Mouse (Mus musculus) limb, embryonic 15.5 days (tissue): ENCODE data around the gene Hist1h2ac. TPM values are rescaled to one million over a fixed set of nuclear protein-coding genes. Genes with fewer than 3 reads are reported as not detected.
"Not testable (repeated sequence)": the region's sequence is repeated elsewhere in the genome, so short reads cannot be mapped to it uniquely, and the experiment has no call there.

Source experiments
- ATAC-seq: fragments of 200-750 bp; cut with Nextera tagmentation; 2 replicates; pipeline ENCODE4 v1.8.0; 2017; ENCODE audit warnings: low read depth, moderate TSS enrichment; ENCODE audit not compliant: insufficient number of reproducible peaks, low FRiP score, low TSS enrichment
- H3K27ac ChIP-seq: fragments of 300-500 bp; sonication (generic); 2 replicates; pipeline ENCODE4 v1.5.1; 2015; ENCODE audit warnings: moderate library complexity, mild to moderate bottlenecking, inconsistent platforms
- H3K27me3 ChIP-seq: fragments of 300-500 bp; sonication (generic); 2 replicates; pipeline ENCODE4 v1.6.1; 2015; ENCODE audit warnings: inconsistent platforms
- H3K36me3 ChIP-seq: fragments of 300-500 bp; sonication (generic); 2 replicates; pipeline ENCODE4 v1.6.1; 2015; ENCODE audit warnings: inconsistent platforms
- H3K4me1 ChIP-seq: fragments of 300-500 bp; sonication (generic); 2 replicates; pipeline ENCODE4 v1.6.1; 2015; ENCODE audit warnings: inconsistent platforms
- H3K4me2 ChIP-seq: fragments of 300-500 bp; sonication (generic); 2 replicates; pipeline ENCODE4 v1.6.1; 2015; ENCODE audit warnings: mild to moderate bottlenecking, inconsistent platforms
- H3K4me3 ChIP-seq: fragments of 300-500 bp; sonication (generic); 2 replicates; pipeline ENCODE4 v1.5.1; 2015; ENCODE audit warnings: mild to moderate bottlenecking, inconsistent platforms
- H3K9ac ChIP-seq: fragments of 300-500 bp; sonication (generic); 2 replicates; pipeline ENCODE4 v1.6.1; 2015; ENCODE audit warnings: inconsistent platforms
- H3K9me3 ChIP-seq: fragments of 300-500 bp; sonication (generic); 2 replicates; pipeline ENCODE4 v1.6.1; 2016; ENCODE audit warnings: inconsistent platforms
- WGBS: fragments of 180-500 bp; shearing (Covaris S2); methylation state at CpG from one replicate; pipeline ENCODE4 v1.1.7; 2015; 5-methylcytosine and 5-hydroxymethylcytosine counted together
- microRNA-seq: library from miRNA; unstranded; fragments of <30 nt; microRNA quantifications from one replicate; pipeline ENCODE4, GENCODE M21; 2016
- polyA plus RNA-seq: library from polyadenylated mRNA; unstranded; fragments of >200 nt; fragmentation: Nextera tagmentation; extraction: Ambion mirVana; gene quantifications from 2 replicates; pipeline ENCODE4 v1.2.1, GENCODE M21; 2015

Hist1h2ac gene
- polyA plus RNA-seq, 1 experiment from 2014 or later, result 0.78 TPM

- Histone ChIP-seq H3K36me3 (no peaks in the 10 kb centered on the region), H3K9ac (peak overlapping the region; percentile 40), H3K9me3 (no peaks in the 10 kb centered on the region), H3K4me3 (peak overlapping the region; percentile 46), H3K4me1 (peaks cover 3% of the 10 kb centered on the region; the same call in 1 of the 2 replicates), H3K4me2 (peak overlapping the region; percentile 63), H3K27ac (peak overlapping the region; percentile 97), H3K27me3 (no peaks in the 10 kb centered on the region)
- no peak for ATAC-seq
- WGBS, result 5% methylated on average over 15 of the region's 15 CpGs
Measured at GRCm38 (mm10) chr13:23685121-23685861, 1.5 kb upstream of the Hist1h2ac start.

GRCm38 (mm10) chr13:23684295-23684945 is 672 bp upstream of the Hist1h2ac start:
- 0% methylated on average over 20 of the region's 37 CpGs for WGBS
- Histone ChIP-seq H3K27ac (peak overlapping the region; percentile 97), H3K4me2 (peak overlapping the region; percentile 63), H3K4me3 (peak overlapping the region; percentile 46), H3K9ac (peak overlapping the region; percentile 40)
- not testable (repeated sequence) for H3K36me3 ChIP-seq, H3K4me1 ChIP-seq, H3K27me3 ChIP-seq, H3K9me3 ChIP-seq
- ATAC-seq, result 0 out of 2 replicates have a peak, but pooled peaks have one; percentile 4

GRCm38 (mm10) chr13:23682947-23683754 is 597 bp downstream of the Hist1h2ac start:
- H3K4me1 ChIP-seq, H3K36me3 ChIP-seq, H3K9me3 ChIP-seq, H3K27me3 ChIP-seq, ATAC-seq: not testable (repeated sequence)
- H3K9ac ChIP-seq, result peak overlapping the region; percentile 15
- WGBS, result 10% methylated on average over 14 of the region's 30 CpGs
- H3K4me3 ChIP-seq, result peak overlapping the region; percentile 46
- peak overlapping the region; percentile 54 for H3K4me2 ChIP-seq
- H3K27ac ChIP-seq, result peak overlapping the region; percentile 92

GRCm38 (mm10) chr13:23682623-23682946 is 1.2 kb downstream of the Hist1h2ac start:
- 35% methylated on average over 1 of the region's 1 CpGs for WGBS
- Histone ChIP-seq H3K4me3 (peak overlapping the region; percentile 46), H3K9ac (peak overlapping the region; percentile 15), H3K36me3 (no peaks in the 10 kb centered on the region), H3K4me2 (peak overlapping the region; percentile 54), H3K27me3 (no peaks in the 10 kb centered on the region), H3K9me3 (no peaks in the 10 kb centered on the region), H3K4me1 (peaks cover 3% of the 10 kb centered on the region; the same call in 1 of the 2 replicates), H3K27ac (peak overlapping the region; percentile 92)
- no peak for ATAC-seq

- 84% methylated on average over 6 of the region's 6 CpGs for WGBS
Measured at GRCm38 (mm10) chr13:23681990-23682582, 1.7 kb downstream of the Hist1h2ac start.

GRCm38 (mm10) chr13:23662536-23662935 is 21.2 kb downstream of the Hist1h2ac start:
- Histone ChIP-seq H3K4me3 (no peak overlapping the region), H3K4me2 (no peak overlapping the region), H3K9ac (no peak overlapping the region), H3K27ac (no peak overlapping the region), H3K36me3 (no peaks in the 10 kb centered on the region), H3K4me1 (no peaks in the 10 kb centered on the region), H3K9me3 (no peaks in the 10 kb centered on the region), H3K27me3 (no peaks in the 10 kb centered on the region)
- WGBS, result 86% methylated on average over 3 of the region's 3 CpGs
- no peak for ATAC-seq

More at GRCm38 (mm10) chr13:23681990-23682582, 1.7 kb downstream of the Hist1h2ac start:
- Histone ChIP-seq H3K36me3 (no peaks in the 10 kb centered on the region), H3K4me3 (no peak overlapping the region), H3K4me1 (peaks cover 3% of the 10 kb centered on the region; the same call in 1 of the 2 replicates), H3K27me3 (no peaks in the 10 kb centered on the region), H3K9me3 (no peaks in the 10 kb centered on the region), H3K9ac (no peak overlapping the region), H3K27ac (no peak overlapping the region), H3K4me2 (no peak overlapping the region)
- ATAC-seq, result no peak

- Histone ChIP-seq H3K27me3 (no peaks in the 10 kb centered on the region), H3K27ac (no peak overlapping the region), H3K4me3 (no peak overlapping the region), H3K4me1 (no peaks in the 10 kb centered on the region), H3K9me3 (no peaks in the 10 kb centered on the region), H3K9ac (no peak overlapping the region), H3K36me3 (no peaks in the 10 kb centered on the region), H3K4me2 (no peak overlapping the region)
- 69% methylated on average over 6 of the region's 6 CpGs for WGBS
- ATAC-seq, result no peak
Measured at GRCm38 (mm10) chr13:23659636-23660366, 23.9 kb downstream of the Hist1h2ac start.

Small RNAs within 50 kb of the gene (microRNA-seq; reads per million reads assigned to microRNA genes)
- gene Gm44350, result not detected

Other genes with a start within 250 kb of the Hist1h2ac start
- 0.18 and 0.22 TPM in 2 replicates for gene Btn1a1, start 218.0 kb downstream of the Hist1h2ac start, polyA plus RNA-seq
- 0.61 and 0.67 TPM in 2 replicates for gene Btn2a2, start 195.1 kb downstream of the Hist1h2ac start, polyA plus RNA-seq
- 4.8 and 6.3 TPM in 2 replicates for gene Hist1h4h, start 152.9 kb downstream of the Hist1h2ac start, polyA plus RNA-seq
- gene Hist1h2af, start 150.0 kb downstream of the Hist1h2ac start, polyA plus RNA-seq, result 4.1 and 7.5 TPM in 2 replicates
- 3.4 and 5.4 TPM in 2 replicates for gene Hist1h3g, start 148.5 kb downstream of the Hist1h2ac start, polyA plus RNA-seq
- gene Hist1h2bh, start 140.6 kb downstream of the Hist1h2ac start, polyA plus RNA-seq, result 0.77 and 0.83 TPM in 2 replicates
- 1.1 TPM in 1 of 2 replicates, not detected in the other for gene Hist1h3f, start 139.9 kb downstream of the Hist1h2ac start, polyA plus RNA-seq
- 0.65 and 0.95 TPM in 2 replicates for gene Hist1h4f, start 132.3 kb downstream of the Hist1h2ac start, polyA plus RNA-seq
- 0.32 and 0.51 TPM in 2 replicates for gene Hist1h1d, start 130.7 kb downstream of the Hist1h2ac start, polyA plus RNA-seq
- 2.1 and 4.8 TPM in 2 replicates for gene Hist1h3e, start 121.6 kb downstream of the Hist1h2ac start, polyA plus RNA-seq
- 68.7 and 88.5 TPM in 2 replicates for gene Hist1h2ae, start 112.7 kb downstream of the Hist1h2ac start, polyA plus RNA-seq
- gene Hist1h2bg, start 112.6 kb downstream of the Hist1h2ac start, polyA plus RNA-seq, result 5.5 and 6.0 TPM in 2 replicates
- gene Hist1h2bf, start 109.8 kb downstream of the Hist1h2ac start, polyA plus RNA-seq, result 2.9 and 5.8 TPM in 2 replicates
- gene Hist1h2ad, start 109.6 kb downstream of the Hist1h2ac start, polyA plus RNA-seq, result 0.89 and 2.3 TPM in 2 replicates
- gene Hist1h3d, start 108.2 kb downstream of the Hist1h2ac start, polyA plus RNA-seq, result 5.8 and 6.5 TPM in 2 replicates
- gene Hist1h4d, start 102.3 kb downstream of the Hist1h2ac start, polyA plus RNA-seq, result 75.2 and 108 TPM in 2 replicates
- gene Hist1h2be, start 62.8 kb downstream of the Hist1h2ac start, polyA plus RNA-seq, result 1.9 and 2.1 TPM in 2 replicates
- 17.2 and 18.2 TPM in 2 replicates for gene Hist1h1e, start 61.4 kb downstream of the Hist1h2ac start, polyA plus RNA-seq
- gene Hist1h2bc, start 251 bp upstream of the Hist1h2ac start, polyA plus RNA-seq, result 47.2 and 57.0 TPM in 2 replicates
- 0.20 TPM in 1 of 2 replicates, not detected in the other for gene Hist1h1t, start 11.9 kb upstream of the Hist1h2ac start, polyA plus RNA-seq
- 3.2 and 4.0 TPM in 2 replicates for gene Hist1h4c, start 14.5 kb upstream of the Hist1h2ac start, polyA plus RNA-seq
- gene Hfe, start 26.9 kb upstream of the Hist1h2ac start, polyA plus RNA-seq, result 7.3 and 10.3 TPM in 2 replicates
- gene Hist1h1c, start 54.9 kb upstream of the Hist1h2ac start, polyA plus RNA-seq, result 28.0 and 31.1 TPM in 2 replicates
- 5.8 and 6.6 TPM in 2 replicates for gene Hist1h3c, start 61.7 kb upstream of the Hist1h2ac start, polyA plus RNA-seq
- gene Hist1h2bb, start 62.8 kb upstream of the Hist1h2ac start, polyA plus RNA-seq, result 2.0 and 2.1 TPM in 2 replicates
- gene Hist1h2ab, start 67.2 kb upstream of the Hist1h2ac start, polyA plus RNA-seq, result 23.3 and 37.2 TPM in 2 replicates
- gene Hist1h3b, start 68.3 kb upstream of the Hist1h2ac start, polyA plus RNA-seq, result 4.0 and 12.0 TPM in 2 replicates
- gene Hist1h4b, start 73.1 kb upstream of the Hist1h2ac start, polyA plus RNA-seq, result 4.1 and 4.5 TPM in 2 replicates
- gene Hist1h4a, start 77.3 kb upstream of the Hist1h2ac start, polyA plus RNA-seq, result 0.33 and 0.60 TPM in 2 replicates
- 3.1 and 7.2 TPM in 2 replicates for gene Hist1h3a, start 78.4 kb upstream of the Hist1h2ac start, polyA plus RNA-seq
- 0.74 and 2.1 TPM in 2 replicates for gene Hist1h1a, start 79.7 kb upstream of the Hist1h2ac start, polyA plus RNA-seq
- gene Trim38, start 86.0 kb upstream of the Hist1h2ac start, polyA plus RNA-seq, result not detected in 2 replicates
- not detected in 2 replicates for gene Slc17a2, start 123.0 kb upstream of the Hist1h2ac start, polyA plus RNA-seq
- 0.27 and 0.61 TPM in 2 replicates for gene Slc17a3, start 155.5 kb upstream of the Hist1h2ac start, polyA plus RNA-seq
- gene Slc17a1, start 183.8 kb upstream of the Hist1h2ac start, polyA plus RNA-seq, result not detected in 2 replicates
- gene Slc17a4, start 231.1 kb upstream of the Hist1h2ac start, polyA plus RNA-seq, result not detected in 2 replicates